Mouse (Mus musculus): ENCODE data around the gene Tm7sf2.

Gene Tm7sf2

GRCm38 (mm10) chr19:6040002-6040401, 28.2 kb downstream of the Tm7sf2 start:
- DNase-seq = no peak

GRCm38 (mm10) chr19:6038326-6038725, 29.8 kb downstream of the Tm7sf2 start:
- DNase-seq = no peak

- DNase-seq = no peak
These were observed 30.5 kb downstream of the Tm7sf2 start for GRCm38 (mm10) chr19:6037695-6038094.

GRCm38 (mm10) chr19:6035966-6036585, 32.1 kb downstream of the Tm7sf2 start:
- no peak for DNase-seq

- DNase-seq = no peak
These were observed 37.5 kb downstream of the Tm7sf2 start for GRCm38 (mm10) chr19:6030520-6031280.

GRCm38 (mm10) chr19:6029426-6029825, 38.7 kb downstream of the Tm7sf2 start:
- DNase-seq = no peak

- DNase-seq = no peak
These were observed 39.2 kb downstream of the Tm7sf2 start for GRCm38 (mm10) chr19:6028991-6029390.

- no peak for DNase-seq
These were observed 44.2 kb downstream of the Tm7sf2 start for GRCm38 (mm10) chr19:6023930-6024329.

GRCm38 (mm10) chr19:6023059-6023458, 45.1 kb downstream of the Tm7sf2 start:
- DNase-seq = no peak

GRCm38 (mm10) chr19:6020276-6020675, 47.9 kb downstream of the Tm7sf2 start:
- DNase-seq = no peak

- peak; percentile 84 for DNase-seq
These were observed 49.8 kb downstream of the Tm7sf2 start for GRCm38 (mm10) chr19:6018142-6019089.

GRCm38 (mm10) chr19:6016532-6016931, 51.6 kb downstream of the Tm7sf2 start:
- DNase-seq = peak; percentile 24

- peak; percentile 70 for DNase-seq
These were observed 52.5 kb downstream of the Tm7sf2 start, which contains the start of gene Capn1 for GRCm38 (mm10) chr19:6015511-6016315. TSS of gene Capn1 (minus strand) at chr19:6015897.

GRCm38 (mm10) chr19:6014991-6015510, 53.1 kb downstream of the Tm7sf2 start:
- DNase-seq = no peak

GRCm38 (mm10) chr19:6013691-6014090, 54.5 kb downstream of the Tm7sf2 start:
- peak; percentile 34 for DNase-seq

Measured in cerebellum, adult 9-11 months (tissue).